Mouse (Mus musculus) left cerebral cortex, postnatal 25 days (tissue): ENCODE results near the gene Nlrp14. TPM values are rescaled to one million over a fixed set of nuclear protein-coding genes. Genes with fewer than 3 reads are reported as not detected.
"Not testable (repeated sequence)": the region's sequence is repeated elsewhere in the genome, so short reads cannot be mapped to it uniquely, and the experiment has no call there.

Experiments used
- DNase-seq, 2 experiments: peaks; one replicate each; pipeline ENCODE4 v3.0.0; 2022; ENCODE audit warnings: low spot score in 2 of 2, mixed read lengths in 1 of 2
- intact Hi-C: fragments of 180-260 bp; cut with DNase I; formaldehyde crosslinking; loops from one replicate; pipeline ENCODE4 v1.15.1; 2025
- total RNA-seq, 2 experiments: library from RNA; stranded (reverse); gene quantifications; 2 replicates each; pipeline ENCODE4 v1.2.3; 2021

Gene Nlrp14
- total RNA-seq, result not detected

- intact Hi-C loops, result no loop called here
- DNase-seq, result no peak
Observed at GRCm38 (mm10) chr7:107166690-107167089, at the start of gene Nlrp14. Nlrp14 (plus strand) TSS chr7:107166990.

- DNase-seq, intact Hi-C loops: not testable (repeated sequence)
Observed at GRCm38 (mm10) chr7:107130983-107131382, 35.8 kb upstream of the Nlrp14 start, which contains the start of gene Olfr715. Olfr715 (minus strand) TSS chr7:107131083.

GRCm38 (mm10) chr7:107138027-107138426 lies 28.8 kb upstream of the Nlrp14 start, which contains the start of gene Olfr716:
Olfr716 (plus strand) TSS chr7:107138327.
- intact Hi-C loops, DNase-seq: not testable (repeated sequence)

- intact Hi-C loops, result no loop called here
- DNase-seq, result no peak
Observed at GRCm38 (mm10) chr7:107180406-107180805, 13.6 kb downstream of the Nlrp14 start.

GRCm38 (mm10) chr7:107201817-107202216 lies 35.0 kb downstream of the Nlrp14 start:
- no peak for DNase-seq

GRCm38 (mm10) chr7:107207843-107208242 lies 41.1 kb downstream of the Nlrp14 start:
- no peak for DNase-seq
- intact Hi-C loops, result no loop called here

More at GRCm38 (mm10) chr7:107201817-107202216, 35.0 kb downstream of the Nlrp14 start:
- intact Hi-C loops, result no loop called here

GRCm38 (mm10) chr7:107209204-107209860 lies 42.5 kb downstream of the Nlrp14 start, which contains the start of gene Rbmxl2:
Rbmxl2 (plus strand) TSS chr7:107209445.
- DNase-seq, result no peak
- intact Hi-C loops, result no loop called here

- intact Hi-C loops, result loop anchor here (5.0 kb wide), 1 partner anchor 577 kb away; no protein-coding TSS in a partner anchor
- DNase-seq, result no peak
Observed at GRCm38 (mm10) chr7:107210126-107210576, 43.4 kb downstream of the Nlrp14 start.

- DNase-seq, result peak; percentile 12 to 13
- intact Hi-C loops, result loop anchor here (2.0 kb wide), 1 partner anchor 311 kb away; no protein-coding TSS in a partner anchor
Observed at GRCm38 (mm10) chr7:107215723-107216122, 48.9 kb downstream of the Nlrp14 start.

- intact Hi-C loops, result no loop called here
- DNase-seq, result no peak
Observed at GRCm38 (mm10) chr7:107216845-107217244, 50.1 kb downstream of the Nlrp14 start.

- intact Hi-C loops, result loop anchor here (5.0 to 10.0 kb wide), 3 partner anchors 290 to 508 kb away; no protein-coding TSS in a partner anchor
- no peak for DNase-seq
Observed at GRCm38 (mm10) chr7:107236854-107237253, 70.1 kb downstream of the Nlrp14 start.

GRCm38 (mm10) chr7:107237498-107237897 lies 70.7 kb downstream of the Nlrp14 start:
- no peak for DNase-seq
- intact Hi-C loops, result loop anchor here (5.0 to 10.0 kb wide), 3 partner anchors 290 to 507 kb away; no protein-coding TSS in a partner anchor

GRCm38 (mm10) chr7:107241371-107241883 lies 74.6 kb downstream of the Nlrp14 start:
- DNase-seq, result no peak
- intact Hi-C loops, result no loop called here

Other genes starting within 250 kb of the Nlrp14 start
- not detected for gene Olfr709-ps1, start 234.8 kb upstream of the Nlrp14 start, total RNA-seq
- not detected for gene Olfr710, start 218.7 kb upstream of the Nlrp14 start, total RNA-seq
- gene Olfr6, start 203.1 kb upstream of the Nlrp14 start, total RNA-seq, result not detected
- gene Olfr711, start 191.5 kb upstream of the Nlrp14 start, total RNA-seq, result not detected
- gene Olfr2, start 160.9 kb upstream of the Nlrp14 start, total RNA-seq, result not detected
- gene Olfr713, start 135.8 kb upstream of the Nlrp14 start, total RNA-seq, result not detected
- gene Olfr714, start 96.0 kb upstream of the Nlrp14 start, total RNA-seq, result not detected
- not detected for gene Olfr17, start 73.8 kb upstream of the Nlrp14 start, total RNA-seq
- gene Olfr715b, start 56.6 kb upstream of the Nlrp14 start, total RNA-seq, result not detected
- not detected for gene Olfr715, start 35.9 kb upstream of the Nlrp14 start, total RNA-seq
- not detected for gene Olfr716, start 28.7 kb upstream of the Nlrp14 start, total RNA-seq
- gene Rbmxl2, start 42.5 kb downstream of the Nlrp14 start, total RNA-seq, result not detected
- 10 to 100 TPM in 1 of 2 experiments, 1 to 10 TPM in 1; 9.1 to 10.4 TPM for gene Syt9, start 203.7 kb downstream of the Nlrp14 start, total RNA-seq